Comparison of ENCODE assay signal across 26 mouse cellular contexts in the genomic region with DNA sequence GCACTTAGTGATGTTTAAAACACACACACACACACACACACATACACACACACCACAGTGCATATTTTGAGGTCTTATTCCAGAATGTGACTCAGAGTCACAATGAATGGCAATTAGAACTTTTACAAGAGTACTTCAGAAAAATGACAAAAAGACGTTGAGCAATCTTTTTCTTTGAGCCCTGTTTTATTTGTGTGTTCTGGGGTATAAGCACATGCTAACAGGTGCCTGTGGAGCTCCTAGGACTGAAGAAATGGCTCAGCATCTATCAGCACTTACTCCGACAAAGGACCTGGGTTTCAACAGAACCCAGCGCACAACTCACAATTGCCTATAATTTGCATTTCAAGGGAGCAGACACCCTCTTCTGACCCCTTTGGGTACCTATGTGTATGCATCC. TPM values are rescaled to one million over a fixed set of nuclear protein-coding genes. Genes with fewer than 3 reads are reported as not detected.
"Had no signal": no experiment of that assay in that cellular context is flagged by ENCODE, and none has a peak within 500 bp of the region (broad histone marks: within the 10 kb centered on the region; RNA-seq: fewer than 3 reads in every experiment).

No protein-coding gene starts in this region.

- H3K27me3 ChIP-seq: hindbrain, embryonic 12.5 days had no signal

- H3K9ac ChIP-seq: heart, embryonic 12.5 days; hindbrain, embryonic 12.5 days; hindbrain, embryonic 14.5 days; limb, embryonic 12.5 days; liver, embryonic 13.5 days had no signal

- DNase-seq: gastrocnemius, adult 2 months; gastrocnemius, postnatal 10 days; gastrocnemius, postnatal 25 days; heart, adult 2 months; heart, postnatal 10 days; heart, postnatal 4 days; kidney, adult 18-20 months; kidney, adult 8-10 months; kidney, postnatal 10 days; kidney, postnatal 25 days; kidney, postnatal 4 days; liver; liver, embryonic 13.5 days had no signal

- H3K4me2 ChIP-seq: heart, embryonic 12.5 days; hindbrain, embryonic 12.5 days; hindbrain, embryonic 14.5 days; limb, embryonic 12.5 days; liver, embryonic 11.5 days; liver, embryonic 13.5 days had no signal

- H3K27ac ChIP-seq: gastrocnemius, adult 2 months; heart, adult 2 months; hindbrain, embryonic 10.5 days; hindbrain, embryonic 12.5 days; hindbrain, embryonic 14.5 days; layer of hippocampus, adult 2 months; left cerebral cortex, adult 2 months; limb, embryonic 10.5 days; limb, embryonic 12.5 days; liver, embryonic 13.5 days had no signal

- H3K9me3 ChIP-seq: heart, embryonic 12.5 days; hindbrain, embryonic 10.5 days; hindbrain, embryonic 12.5 days; limb, embryonic 10.5 days; limb, embryonic 12.5 days; liver, embryonic 13.5 days had no signal

- ATAC-seq: hindbrain, embryonic 16.5 days; inflammation-experienced regulatory T-cells, adult 6 months; intestine, postnatal 0 days had no signal

- H3K36me3 ChIP-seq: heart, embryonic 12.5 days; hindbrain, embryonic 10.5 days; hindbrain, embryonic 12.5 days; limb, embryonic 10.5 days; limb, embryonic 12.5 days; liver, embryonic 13.5 days had no signal

- H3K4me1 ChIP-seq: heart, embryonic 12.5 days; limb, embryonic 12.5 days; liver, embryonic 13.5 days had no signal

- H3K4me3 ChIP-seq: gastrocnemius, adult 2 months; heart, adult 2 months; heart, embryonic 12.5 days; hindbrain, embryonic 10.5 days; hindbrain, embryonic 12.5 days; layer of hippocampus, adult 2 months; left cerebral cortex, adult 2 months; limb, embryonic 10.5 days; limb, embryonic 12.5 days; liver, embryonic 13.5 days had no signal

RNA-seq across cellular contexts. Expression of a gene that starts 31.0 kb away (rescaled TPM):
- total RNA-seq: granulocyte monocyte progenitor cell, adult 5-6 weeks had no signal
